Mouse (Mus musculus): ENCODE measurements around the gene BC017158. TPM values are rescaled to one million over a fixed set of nuclear protein-coding genes. Genes with fewer than 3 reads are reported as not detected.

The BC017158 gene
- polyA plus RNA-seq, 1 experiment from 2014 or later = 20.0 TPM

DNA sequence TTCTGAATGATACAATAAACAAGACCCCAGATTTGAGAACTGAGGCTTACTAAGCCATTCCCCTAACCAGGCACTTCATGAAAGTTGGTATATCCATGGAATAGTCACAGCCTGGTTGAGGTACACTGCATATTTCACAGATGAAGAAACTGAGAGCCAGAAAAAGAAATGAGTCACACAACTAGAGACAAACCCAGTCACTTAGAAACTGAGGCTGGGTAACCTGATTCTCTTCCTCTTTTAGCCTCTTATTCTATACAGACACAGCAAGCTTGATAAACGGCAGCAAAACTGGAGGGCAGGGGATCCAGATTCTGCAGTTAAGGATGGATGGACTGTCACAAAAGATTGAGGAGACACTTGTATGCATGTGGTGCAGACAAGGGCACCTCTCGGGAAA, 63.2 kb downstream of the BC017158 start:
- Histone ChIP-seq H3K4me2 (no peak overlapping the region), H3K27ac (ENCODE audit: poor library complexity, severe bottlenecking) (no peak overlapping the region), H3K4me1 (replicated peaks) (peaks cover 16% of the 10 kb centered on the region), H3K27me3 (replicated peaks) (no peaks in the 10 kb centered on the region), H3K9ac (no peak overlapping the region), H3K36me3 (peaks cover 13% of the 10 kb centered on the region; the same call in 1 of the 2 replicates), H3K4me3 (no peak overlapping the region), H3K9me3 (replicated peaks) (no peaks in the 10 kb centered on the region)
- 75% methylated on average over 2 of the region's 2 CpGs for WGBS
- no peak for ATAC-seq (ENCODE audit: insufficient number of reproducible peaks, low FRiP score)

DNA sequence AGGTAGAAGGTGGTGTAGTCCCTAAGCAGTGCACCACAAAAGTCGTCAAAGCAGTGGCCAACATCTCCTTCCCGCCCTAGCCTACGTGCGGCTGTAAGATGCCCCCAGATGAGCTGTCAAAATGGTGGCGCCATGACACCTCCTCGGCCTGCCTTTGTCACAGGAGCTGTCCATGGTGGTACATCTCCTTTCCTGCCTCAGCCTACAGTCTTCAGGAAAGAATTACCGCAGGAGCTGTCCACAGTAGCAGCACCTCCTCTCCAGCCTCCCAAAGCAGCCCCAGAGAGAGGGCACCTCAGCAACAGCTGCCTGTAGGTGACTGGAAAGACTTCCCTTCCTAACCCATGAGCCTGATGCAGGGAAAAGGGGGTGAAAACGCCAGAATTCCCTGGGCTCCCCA, 66.2 kb downstream of the BC017158 start:
- Histone ChIP-seq H3K36me3 (peaks cover 10% of the 10 kb centered on the region; the same call in 1 of the 2 replicates), H3K9me3 (replicated peaks) (no peaks in the 10 kb centered on the region), H3K4me1 (replicated peaks) (peaks cover 3% of the 10 kb centered on the region), H3K9ac (no peak overlapping the region), H3K4me3 (no peak overlapping the region), H3K27me3 (replicated peaks) (no peaks in the 10 kb centered on the region), H3K27ac (ENCODE audit: poor library complexity, severe bottlenecking) (no peak overlapping the region), H3K4me2 (no peak overlapping the region)
- 35% methylated on average over 8 of the region's 8 CpGs for WGBS
- no peak for ATAC-seq (ENCODE audit: insufficient number of reproducible peaks, low FRiP score)

Small RNA genes within 50 kb of the gene (microRNA-seq; reads per million reads assigned to microRNA genes)
- gene Mir3103 = not detected

Other genes starting within 250 kb of the BC017158 start
- 0.39 and 0.55 TPM in 2 replicates for gene Itgam, start 235.5 kb downstream of the BC017158 start, polyA plus RNA-seq (2016; fragmentation: Nextera tagmentation; extraction: Ambion mirVana)
- gene Gm49368, start 235.5 kb downstream of the BC017158 start, polyA plus RNA-seq (2016; fragmentation: Nextera tagmentation; extraction: Ambion mirVana) = not detected in 2 replicates
- 0.04 and 0.19 TPM in 2 replicates for gene Itgax, start 168.6 kb downstream of the BC017158 start, polyA plus RNA-seq (2016; fragmentation: Nextera tagmentation; extraction: Ambion mirVana)
- gene Itgad, start 143.8 kb downstream of the BC017158 start, polyA plus RNA-seq (2016; fragmentation: Nextera tagmentation; extraction: Ambion mirVana) = 0.71 TPM in 1 of 2 replicates, not detected in the other
- 632 and 633 TPM in 2 replicates for gene Cox6a2, start 91.8 kb downstream of the BC017158 start, polyA plus RNA-seq (2016; fragmentation: Nextera tagmentation; extraction: Ambion mirVana)
- 15.3 and 15.7 TPM in 2 replicates for gene Armc5, start 60.8 kb downstream of the BC017158 start, polyA plus RNA-seq (2016; fragmentation: Nextera tagmentation; extraction: Ambion mirVana)
- 7.1 and 7.5 TPM in 2 replicates for gene 9130023H24Rik, start 60.1 kb downstream of the BC017158 start, polyA plus RNA-seq (2016; fragmentation: Nextera tagmentation; extraction: Ambion mirVana)
- 198 and 202 TPM in 2 replicates for gene Tgfb1i1, start 51.4 kb downstream of the BC017158 start, polyA plus RNA-seq (2016; fragmentation: Nextera tagmentation; extraction: Ambion mirVana)
- 0.11 and 0.23 TPM in 2 replicates for gene Slc5a2, start 32.5 kb downstream of the BC017158 start, polyA plus RNA-seq (2016; fragmentation: Nextera tagmentation; extraction: Ambion mirVana)
- gene Rgs10, start 120.6 kb upstream of the BC017158 start, polyA plus RNA-seq (2016; fragmentation: Nextera tagmentation; extraction: Ambion mirVana) = 13.3 and 14.0 TPM in 2 replicates
- gene Tial1, start 163.5 kb upstream of the BC017158 start, polyA plus RNA-seq (2016; fragmentation: Nextera tagmentation; extraction: Ambion mirVana) = 20.6 and 21.9 TPM in 2 replicates
- gene Bag3, start 225.4 kb upstream of the BC017158 start, polyA plus RNA-seq (2016; fragmentation: Nextera tagmentation; extraction: Ambion mirVana) = 21.3 and 22.0 TPM in 2 replicates

Measured in heart, embryonic 12.5 days (tissue).